Mouse (Mus musculus): ENCODE measurements around the gene Wwp2. TPM values are rescaled to one million over a fixed set of nuclear protein-coding genes. Genes with fewer than 3 reads are reported as not detected.

Wwp2 gene
- polyA plus RNA-seq, 1 experiment from 2014 or later, result 25.2 TPM

- WGBS, result 71% methylated on average over 6 of the region's 6 CpGs
- Histone ChIP-seq H3K36me3 (ENCODE audit: control insufficient read depth, insufficient read depth, low read length) (peaks cover 5% of the 10 kb centered on the region; the same call in 1 of the 2 replicates), H3K27ac (replicated peaks) (no peak overlapping the region), H3K9me3 (ENCODE audit: control insufficient read depth, low read length) (no peaks in the 10 kb centered on the region), H3K4me3 (ENCODE audit: low read depth, low read length) (no peak overlapping the region), H3K4me2 (replicated peaks; ENCODE audit: low read depth) (no peak overlapping the region), H3K27me3 (ENCODE audit: control insufficient read depth, insufficient read depth, low read length) (no peaks in the 10 kb centered on the region), H3K9ac (ENCODE audit: low read length) (no peak overlapping the region), H3K4me1 (replicated peaks; ENCODE audit: control insufficient read depth, insufficient read depth) (0 out of 2 replicates have a peak, but pooled peaks cover 3% of the 10 kb centered on the region)
- TF ChIP-seq CTCF (IDR thresholded peaks at IDR 0.05; ENCODE audit: low read depth) (no peak), EP300 (optimal IDR thresholded peaks at IDR 0.05) (no peak)
- DNase-seq (ENCODE audit: low spot score) (no peak), ATAC-seq (ENCODE audit: low FRiP score, low TSS enrichment) (no peak)
These were observed 13.5 kb downstream of the Wwp2 start for GRCm38 (mm10) chr8:107449655-107450054.

DNA sequence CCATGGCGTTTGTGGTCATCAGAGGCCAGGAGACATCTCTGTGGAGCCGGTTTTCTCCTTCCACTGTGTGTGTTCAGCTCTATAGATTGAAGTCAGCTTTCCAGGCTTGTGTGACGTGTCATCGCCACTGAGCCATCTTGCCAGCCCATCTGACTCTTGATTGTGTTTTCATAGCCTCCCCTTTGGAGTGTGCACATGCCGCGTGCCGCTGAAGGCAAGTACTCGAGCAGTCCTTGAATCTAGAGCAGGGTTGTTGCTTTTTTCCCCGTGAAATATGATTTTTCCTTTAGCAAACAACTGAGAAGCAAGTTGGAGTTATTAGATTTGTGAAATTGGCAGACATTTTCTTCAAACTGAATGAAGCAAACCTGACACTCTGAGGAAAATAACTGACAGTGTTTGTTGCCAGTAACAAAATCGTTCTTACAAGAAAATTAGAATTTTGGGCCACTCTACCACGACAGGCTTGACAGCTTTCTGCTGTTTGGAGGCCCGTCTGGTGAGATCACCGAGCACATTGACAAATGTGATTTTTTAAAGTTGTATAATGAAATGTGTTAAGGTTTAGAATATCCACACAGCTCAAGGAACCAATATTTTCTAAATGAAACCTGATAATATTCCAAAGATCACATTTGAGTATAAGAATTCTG is 15.4 kb downstream of the Wwp2 start:
- ATAC-seq (ENCODE audit: low FRiP score, low TSS enrichment) (no peak), DNase-seq (ENCODE audit: low spot score) (no peak)
- Histone ChIP-seq H3K36me3 (ENCODE audit: control insufficient read depth, insufficient read depth, low read length) (peaks cover 5% of the 10 kb centered on the region; the same call in 1 of the 2 replicates), H3K27me3 (ENCODE audit: control insufficient read depth, insufficient read depth, low read length) (no peaks in the 10 kb centered on the region), H3K4me2 (replicated peaks; ENCODE audit: low read depth) (no peak overlapping the region), H3K27ac (replicated peaks) (no peak overlapping the region), H3K9me3 (ENCODE audit: control insufficient read depth, low read length) (no peaks in the 10 kb centered on the region), H3K4me3 (ENCODE audit: low read depth, low read length) (no peak overlapping the region), H3K9ac (ENCODE audit: low read length) (no peak overlapping the region), H3K4me1 (replicated peaks; ENCODE audit: control insufficient read depth, insufficient read depth) (0 out of 2 replicates have a peak, but pooled peaks cover 3% of the 10 kb centered on the region)
- TF ChIP-seq EP300 (optimal IDR thresholded peaks at IDR 0.05), result no peak
- no peak for TF ChIP-seq CTCF (IDR thresholded peaks at IDR 0.05; ENCODE audit: low read depth)
- 85% methylated on average over 13 of the region's 13 CpGs for WGBS

- no peak overlapping the region for H3K27ac ChIP-seq (replicated peaks)
- H3K27me3 ChIP-seq (ENCODE audit: control insufficient read depth, insufficient read depth, low read length), result no peaks in the 10 kb centered on the region
- no peak for TF ChIP-seq EP300 (optimal IDR thresholded peaks at IDR 0.05)
- TF ChIP-seq CTCF (IDR thresholded peaks at IDR 0.05; ENCODE audit: low read depth), result no peak
- H3K4me3 ChIP-seq (ENCODE audit: low read depth, low read length), result no peak overlapping the region
- DNase-seq (ENCODE audit: low spot score), result no peak
- no peak overlapping the region for H3K4me2 ChIP-seq (replicated peaks; ENCODE audit: low read depth)
- 0 out of 2 replicates have a peak, but pooled peaks cover 3% of the 10 kb centered on the region for H3K4me1 ChIP-seq (replicated peaks; ENCODE audit: control insufficient read depth, insufficient read depth)
- 93% methylated on average over 11 of the region's 11 CpGs for WGBS
- ATAC-seq (ENCODE audit: low FRiP score, low TSS enrichment), result no peak
- peaks cover 12% of the 10 kb centered on the region for H3K36me3 ChIP-seq (ENCODE audit: control insufficient read depth, insufficient read depth, low read length)
- no peaks in the 10 kb centered on the region for H3K9me3 ChIP-seq (ENCODE audit: control insufficient read depth, low read length)
- H3K9ac ChIP-seq (ENCODE audit: low read length), result no peak overlapping the region
These were observed 17.2 kb downstream of the Wwp2 start for GRCm38 (mm10) chr8:107453386-107453785.

DNA sequence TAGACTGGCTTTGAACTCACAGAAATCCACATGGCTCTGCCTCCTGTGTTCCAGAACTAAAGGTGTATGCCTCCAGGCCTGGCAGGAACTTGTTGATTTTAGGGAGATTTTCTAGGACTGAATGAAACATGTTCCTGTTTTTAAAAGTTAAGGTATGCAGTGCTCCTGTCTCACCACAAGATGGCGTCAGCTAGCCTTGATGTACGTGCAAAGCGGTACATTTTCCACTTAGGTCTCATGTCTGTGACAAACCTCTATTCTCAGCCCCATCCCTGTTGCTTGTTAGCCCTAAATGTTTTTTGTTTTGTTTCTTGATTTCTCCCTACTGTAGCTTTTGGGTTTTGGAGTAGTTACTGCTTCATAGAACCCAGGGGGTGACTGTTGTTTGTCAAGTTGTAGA is 19.1 kb downstream of the Wwp2 start:
- Histone ChIP-seq H3K4me2 (replicated peaks; ENCODE audit: low read depth) (no peak overlapping the region), H3K4me1 (replicated peaks; ENCODE audit: control insufficient read depth, insufficient read depth) (no peaks in the 10 kb centered on the region), H3K9ac (ENCODE audit: low read length) (no peak overlapping the region), H3K9me3 (ENCODE audit: control insufficient read depth, low read length) (no peaks in the 10 kb centered on the region), H3K4me3 (ENCODE audit: low read depth, low read length) (no peak overlapping the region), H3K27ac (replicated peaks) (no peak overlapping the region), H3K27me3 (ENCODE audit: control insufficient read depth, insufficient read depth, low read length) (no peaks in the 10 kb centered on the region), H3K36me3 (ENCODE audit: control insufficient read depth, insufficient read depth, low read length) (peaks cover 13% of the 10 kb centered on the region)
- ATAC-seq (ENCODE audit: low FRiP score, low TSS enrichment), result 0 out of 2 replicates have a peak, but pooled peaks have one; percentile 22
- WGBS, result 7% methylated on average over 3 of the region's 3 CpGs
- DNase-seq (ENCODE audit: low spot score), result no peak
- peak; percentile 96 for TF ChIP-seq CTCF (IDR thresholded peaks at IDR 0.05; ENCODE audit: low read depth)
- TF ChIP-seq EP300 (optimal IDR thresholded peaks at IDR 0.05), result no peak

DNA sequence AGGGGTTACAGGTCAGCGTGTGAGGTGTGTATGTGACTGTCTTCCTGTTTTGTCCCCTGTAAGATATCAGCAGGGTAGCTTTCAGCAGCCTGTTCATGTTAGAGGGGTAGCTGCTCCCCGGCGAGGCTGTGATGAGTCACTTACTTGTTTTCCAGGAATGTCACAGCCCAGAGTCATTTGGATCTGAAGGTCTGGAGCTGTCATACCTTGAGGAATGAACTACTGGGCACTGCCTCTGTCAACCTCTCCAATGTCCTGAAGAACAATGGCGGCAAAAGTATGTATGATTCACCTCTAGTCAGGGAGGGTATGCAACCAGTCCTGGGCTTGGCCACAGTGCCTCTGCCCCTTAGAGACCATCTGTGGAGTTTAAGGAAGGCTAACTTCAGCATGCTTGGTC is 21.6 kb downstream of the Wwp2 start:
- 0 out of 2 replicates have a peak, but pooled peaks have one; percentile 16 for ATAC-seq (ENCODE audit: low FRiP score, low TSS enrichment)
- no peak overlapping the region for H3K4me2 ChIP-seq (replicated peaks; ENCODE audit: low read depth)
- WGBS, result 74% methylated on average over 4 of the region's 4 CpGs

DNA sequence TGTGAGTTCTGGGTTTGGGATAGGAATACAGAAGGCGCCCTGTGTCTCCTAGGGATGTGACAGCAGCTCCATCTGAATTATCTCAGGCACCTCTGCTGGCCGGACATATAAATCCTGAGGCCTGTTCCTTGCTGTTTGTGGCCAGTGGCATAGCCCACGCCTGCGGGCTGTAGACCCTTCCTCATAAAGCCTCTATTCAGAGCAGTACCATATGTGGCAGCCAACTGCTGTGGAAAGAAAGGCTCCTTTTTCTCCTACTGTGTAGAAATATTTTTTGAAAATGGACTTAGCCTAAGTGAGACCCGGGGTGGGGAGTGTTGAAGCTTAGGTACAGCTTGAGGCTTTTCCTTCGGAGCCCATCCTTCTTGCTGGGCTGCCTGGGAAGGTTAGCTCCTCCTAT is 22.1 kb downstream of the Wwp2 start:
- Histone ChIP-seq H3K4me2 (replicated peaks; ENCODE audit: low read depth) (no peak overlapping the region), H3K27ac (replicated peaks) (no peak overlapping the region), H3K9me3 (ENCODE audit: control insufficient read depth, low read length) (no peaks in the 10 kb centered on the region), H3K4me3 (ENCODE audit: low read depth, low read length) (no peak overlapping the region), H3K9ac (ENCODE audit: low read length) (no peak overlapping the region), H3K27me3 (ENCODE audit: control insufficient read depth, insufficient read depth, low read length) (no peaks in the 10 kb centered on the region), H3K36me3 (ENCODE audit: control insufficient read depth, insufficient read depth, low read length) (peaks cover 13% of the 10 kb centered on the region), H3K4me1 (replicated peaks; ENCODE audit: control insufficient read depth, insufficient read depth) (no peaks in the 10 kb centered on the region)
- ATAC-seq (ENCODE audit: low FRiP score, low TSS enrichment), result no peak
- no peak for TF ChIP-seq EP300 (optimal IDR thresholded peaks at IDR 0.05)
- TF ChIP-seq CTCF (IDR thresholded peaks at IDR 0.05; ENCODE audit: low read depth), result no peak
- no peak for DNase-seq (ENCODE audit: low spot score)
- 86% methylated on average over 6 of the region's 6 CpGs for WGBS

More for the DNA sequence above, 21.6 kb downstream of the Wwp2 start:
- Histone ChIP-seq H3K36me3 (ENCODE audit: control insufficient read depth, insufficient read depth, low read length) (peaks cover 13% of the 10 kb centered on the region), H3K27ac (replicated peaks) (no peak overlapping the region), H3K27me3 (ENCODE audit: control insufficient read depth, insufficient read depth, low read length) (no peaks in the 10 kb centered on the region), H3K4me3 (ENCODE audit: low read depth, low read length) (no peak overlapping the region), H3K9me3 (ENCODE audit: control insufficient read depth, low read length) (no peaks in the 10 kb centered on the region), H3K4me1 (replicated peaks; ENCODE audit: control insufficient read depth, insufficient read depth) (no peaks in the 10 kb centered on the region), H3K9ac (ENCODE audit: low read length) (no peak overlapping the region)
- TF ChIP-seq EP300 (optimal IDR thresholded peaks at IDR 0.05), result no peak
- no peak for TF ChIP-seq CTCF (IDR thresholded peaks at IDR 0.05; ENCODE audit: low read depth)
- DNase-seq (ENCODE audit: low spot score), result no peak

Data from stomach, postnatal 0 days (tissue).